Mouse (Mus musculus): ENCODE results near the gene Gm5431.
A peak's percentile ranks its signal among the peaks of the same experiment; 100 is the strongest.
"Not testable (repeated sequence)": the region's sequence is repeated elsewhere in the genome, so short reads cannot be mapped to it uniquely, and the experiment has no call there.

The Gm5431 gene

GRCm38 (mm10) chr11:48902021-48902420, at the start of gene Gm5431:
Gene Gm5431, minus strand, starts transcription at chr11:48902214.
- DNase-seq (ENCODE audit: low read depth, low spot score), result no peak

GRCm38 (mm10) chr11:48946090-48946489, 44.1 kb upstream of the Gm5431 start, which contains the start of gene Psme2b:
Gene Psme2b, minus strand, starts transcription at chr11:48946190.
- DNase-seq (ENCODE audit: low read depth, low spot score), result not testable (repeated sequence)

- not testable (repeated sequence) for DNase-seq (ENCODE audit: low read depth, low spot score)
Measured at GRCm38 (mm10) chr11:48939286-48939685, 37.3 kb upstream of the Gm5431 start.

GRCm38 (mm10) chr11:48935291-48935690, 33.3 kb upstream of the Gm5431 start:
- DNase-seq (ENCODE audit: low read depth, low spot score), result not testable (repeated sequence)

GRCm38 (mm10) chr11:48933923-48934322, 31.9 kb upstream of the Gm5431 start:
- not testable (repeated sequence) for DNase-seq (ENCODE audit: low read depth, low spot score)

- peak; percentile 59 for DNase-seq (ENCODE audit: low read depth, low spot score)
Measured at GRCm38 (mm10) chr11:48933422-48933821, 31.4 kb upstream of the Gm5431 start.

GRCm38 (mm10) chr11:48928068-48928467, 26.1 kb upstream of the Gm5431 start:
- peak; percentile 53 for DNase-seq (ENCODE audit: low read depth, low spot score)

- DNase-seq (ENCODE audit: low read depth, low spot score), result not testable (repeated sequence)
Measured at GRCm38 (mm10) chr11:48926437-48926836, 24.4 kb upstream of the Gm5431 start.

- DNase-seq (ENCODE audit: low read depth, low spot score), result not testable (repeated sequence)
Measured at GRCm38 (mm10) chr11:48923818-48924217, 21.8 kb upstream of the Gm5431 start.

- no peak for DNase-seq (ENCODE audit: low read depth, low spot score)
Measured at GRCm38 (mm10) chr11:48918380-48918779, 16.4 kb upstream of the Gm5431 start.

- DNase-seq (ENCODE audit: low read depth, low spot score), result no peak
Measured at GRCm38 (mm10) chr11:48913611-48914010, 11.6 kb upstream of the Gm5431 start.

GRCm38 (mm10) chr11:48908459-48908858, 6.4 kb upstream of the Gm5431 start:
- DNase-seq (ENCODE audit: low read depth, low spot score), result no peak

- DNase-seq (ENCODE audit: low read depth, low spot score), result not testable (repeated sequence)
Measured at GRCm38 (mm10) chr11:48901567-48901930, 465 bp downstream of the Gm5431 start.

- not testable (repeated sequence) for DNase-seq (ENCODE audit: low read depth, low spot score)
Measured at GRCm38 (mm10) chr11:48900654-48901566, 1.1 kb downstream of the Gm5431 start.

- DNase-seq (ENCODE audit: low read depth, low spot score), result no peak
Measured at GRCm38 (mm10) chr11:48898812-48899431, 3.1 kb downstream of the Gm5431 start.

GRCm38 (mm10) chr11:48876680-48877079, 25.3 kb downstream of the Gm5431 start:
- no peak for DNase-seq (ENCODE audit: low read depth, low spot score)

- not testable (repeated sequence) for DNase-seq (ENCODE audit: low read depth, low spot score)
Measured at GRCm38 (mm10) chr11:48875343-48875837, 26.6 kb downstream of the Gm5431 start.

GRCm38 (mm10) chr11:48874465-48874864, 27.5 kb downstream of the Gm5431 start:
- peak; percentile 83 for DNase-seq (ENCODE audit: low read depth, low spot score)

- DNase-seq (ENCODE audit: low read depth, low spot score), result no peak
Measured at GRCm38 (mm10) chr11:48873591-48874290, 28.3 kb downstream of the Gm5431 start.

- DNase-seq (ENCODE audit: low read depth, low spot score), result peak; percentile 19
Measured at GRCm38 (mm10) chr11:48872695-48873300, 29.2 kb downstream of the Gm5431 start.

- peak; percentile 51 for DNase-seq (ENCODE audit: low read depth, low spot score)
Measured at GRCm38 (mm10) chr11:48871817-48872541, 30.0 kb downstream of the Gm5431 start.
